Mouse (Mus musculus) lung, embryonic 15.5 days (tissue): Measurements from ENCODE around the gene Ccdc171. TPM values are rescaled to one million over a fixed set of nuclear protein-coding genes. Genes with fewer than 3 reads are reported as not detected.
"Not testable (repeated sequence)": the region's sequence is repeated elsewhere in the genome, so short reads cannot be mapped to it uniquely, and the experiment has no call there.

Experiments used
- ATAC-seq: fragments of 200-750 bp; cut with Nextera tagmentation; 2 replicates; pipeline ENCODE4 v1.8.0; 2017; ENCODE audit warnings: moderate number of reproducible peaks, borderline replicate concordance; ENCODE audit not compliant: low FRiP score, low TSS enrichment; ENCODE audit errors: extremely low read depth
- H3K27ac ChIP-seq: fragments of 300-500 bp; sonication (generic); 2 replicates; pipeline ENCODE4 v1.5.1; 2015; ENCODE audit warnings: moderate library complexity, mild to moderate bottlenecking, inconsistent platforms
- H3K27me3 ChIP-seq: fragments of 300-500 bp; sonication (generic); 2 replicates; pipeline ENCODE4 v1.6.1; 2015; ENCODE audit warnings: inconsistent platforms
- H3K36me3 ChIP-seq: fragments of 300-500 bp; sonication (generic); 2 replicates; pipeline ENCODE4 v1.6.1; 2015; ENCODE audit warnings: inconsistent platforms
- H3K4me1 ChIP-seq: fragments of 300-500 bp; sonication (generic); 2 replicates; pipeline ENCODE4 v1.6.1; 2015; ENCODE audit warnings: inconsistent platforms
- H3K4me2 ChIP-seq: fragments of 300-500 bp; sonication (generic); 2 replicates; pipeline ENCODE4 v1.6.1; 2015; ENCODE audit warnings: inconsistent platforms, mild to moderate bottlenecking, moderate library complexity
- H3K4me3 ChIP-seq: fragments of 300-500 bp; sonication (generic); 2 replicates; pipeline ENCODE4 v1.5.1; 2015; ENCODE audit warnings: mild to moderate bottlenecking, inconsistent platforms
- H3K9ac ChIP-seq: fragments of 300-500 bp; sonication (generic); 2 replicates; pipeline ENCODE4 v1.6.1; 2015; ENCODE audit warnings: inconsistent platforms
- H3K9me3 ChIP-seq: fragments of 300-500 bp; sonication (generic); 2 replicates; pipeline ENCODE4 v1.6.1; 2016; ENCODE audit warnings: inconsistent platforms
- WGBS: fragments of 180-500 bp; shearing (Covaris S2); methylation state at CpG from one replicate; pipeline ENCODE4 v1.1.7; 2015; 5-methylcytosine and 5-hydroxymethylcytosine counted together
- polyA plus RNA-seq: library from polyadenylated mRNA; unstranded; fragments of >200 nt; fragmentation: Nextera tagmentation; extraction: Ambion mirVana; gene quantifications from 2 replicates; pipeline ENCODE4 v1.2.1, GENCODE M21; 2015

The Ccdc171 gene
- polyA plus RNA-seq, 1 experiment from 2014 or later = 3.0 TPM

- Histone ChIP-seq H3K9ac (no peak overlapping the region), H3K4me1 (peaks cover 13% of the 10 kb centered on the region), H3K4me3 (no peak overlapping the region), H3K4me2 (0 out of 2 replicates have a peak overlapping the region, but pooled peaks have one; percentile 84), H3K27ac (no peak overlapping the region), H3K9me3 (no peaks in the 10 kb centered on the region), H3K27me3 (no peaks in the 10 kb centered on the region), H3K36me3 (no peaks in the 10 kb centered on the region)
- ATAC-seq = no peak
- WGBS = 35% methylated on average over 6 of the region's 6 CpGs
Observed at GRCm38 (mm10) chr4:83526988-83527334, 1.6 kb downstream of the Ccdc171 start.

GRCm38 (mm10) chr4:83527921-83528320 is 2.6 kb downstream of the Ccdc171 start:
- no peak for ATAC-seq
- Histone ChIP-seq H3K36me3 (no peaks in the 10 kb centered on the region), H3K9ac (no peak overlapping the region), H3K4me1 (peaks cover 13% of the 10 kb centered on the region), H3K27ac (no peak overlapping the region), H3K27me3 (no peaks in the 10 kb centered on the region), H3K4me2 (no peak overlapping the region), H3K4me3 (no peak overlapping the region), H3K9me3 (no peaks in the 10 kb centered on the region)

GRCm38 (mm10) chr4:83530060-83530459 is 4.7 kb downstream of the Ccdc171 start:
- H3K9me3 ChIP-seq, H3K27ac ChIP-seq, H3K36me3 ChIP-seq, H3K9ac ChIP-seq, H3K4me1 ChIP-seq, H3K4me2 ChIP-seq, H3K4me3 ChIP-seq, ATAC-seq, H3K27me3 ChIP-seq: not testable (repeated sequence)
- 89% methylated on average over 4 of the region's 4 CpGs for WGBS

- no peak overlapping the region for H3K4me3 ChIP-seq
- H3K4me2 ChIP-seq = no peak overlapping the region
- no peaks in the 10 kb centered on the region for H3K36me3 ChIP-seq
- H3K27ac ChIP-seq = no peak overlapping the region
- no peaks in the 10 kb centered on the region for H3K9me3 ChIP-seq
- no peaks in the 10 kb centered on the region for H3K4me1 ChIP-seq
- H3K27me3 ChIP-seq = no peaks in the 10 kb centered on the region
- WGBS = 81% methylated on average over 9 of the region's 9 CpGs
- H3K9ac ChIP-seq = no peak overlapping the region
- ATAC-seq = no peak
Observed at GRCm38 (mm10) chr4:83533168-83533911, 8.0 kb downstream of the Ccdc171 start.

GRCm38 (mm10) chr4:83534024-83534423 is 8.7 kb downstream of the Ccdc171 start:
- no peak for ATAC-seq
- no peaks in the 10 kb centered on the region for H3K27me3 ChIP-seq
- H3K36me3 ChIP-seq = no peaks in the 10 kb centered on the region
- no peak overlapping the region for H3K4me3 ChIP-seq
- H3K9ac ChIP-seq = no peak overlapping the region
- no peaks in the 10 kb centered on the region for H3K4me1 ChIP-seq
- no peak overlapping the region for H3K4me2 ChIP-seq
- H3K27ac ChIP-seq = no peak overlapping the region
- 79% methylated on average over 7 of the region's 7 CpGs for WGBS
- no peaks in the 10 kb centered on the region for H3K9me3 ChIP-seq

GRCm38 (mm10) chr4:83549501-83549900 is 24.2 kb downstream of the Ccdc171 start:
- H3K9me3 ChIP-seq = no peaks in the 10 kb centered on the region
- H3K4me1 ChIP-seq = no peaks in the 10 kb centered on the region; the same call in 1 of the 2 replicates
- WGBS = 37% methylated on average over 18 of the region's 18 CpGs
- ATAC-seq = no peak
- no peaks in the 10 kb centered on the region for H3K27me3 ChIP-seq
- no peak overlapping the region for H3K27ac ChIP-seq
- no peak overlapping the region for H3K4me3 ChIP-seq
- H3K4me2 ChIP-seq = peak overlapping the region; percentile 26
- no peaks in the 10 kb centered on the region for H3K36me3 ChIP-seq
- no peak overlapping the region for H3K9ac ChIP-seq

GRCm38 (mm10) chr4:83567190-83568113 is 42.1 kb downstream of the Ccdc171 start:
- H3K4me3 ChIP-seq = no peak overlapping the region; the same call in 1 of the 2 replicates
- no peaks in the 10 kb centered on the region for H3K36me3 ChIP-seq
- no peaks in the 10 kb centered on the region for H3K9me3 ChIP-seq
- ATAC-seq = no peak
- no peaks in the 10 kb centered on the region; the same call in 1 of the 2 replicates for H3K4me1 ChIP-seq
- no peak overlapping the region for H3K27ac ChIP-seq
- H3K4me2 ChIP-seq = peak overlapping the region; percentile 46
- no peak overlapping the region for H3K9ac ChIP-seq
- H3K27me3 ChIP-seq = no peaks in the 10 kb centered on the region
- 21% methylated on average over 13 of the region's 13 CpGs for WGBS

GRCm38 (mm10) chr4:83568145-83568544 is 42.8 kb downstream of the Ccdc171 start:
- not testable (repeated sequence) for H3K27me3 ChIP-seq, H3K27ac ChIP-seq, ATAC-seq, H3K9ac ChIP-seq, H3K4me1 ChIP-seq, H3K9me3 ChIP-seq, H3K36me3 ChIP-seq
- Histone ChIP-seq H3K4me3 (peak overlapping the region; percentile 12; the same call in 1 of the 2 replicates), H3K4me2 (peak overlapping the region; percentile 46)
- 9% methylated on average over 9 of the region's 9 CpGs for WGBS

GRCm38 (mm10) chr4:83570569-83570968 is 45.2 kb downstream of the Ccdc171 start:
- Histone ChIP-seq H3K27me3 (no peaks in the 10 kb centered on the region), H3K4me3 (no peak overlapping the region), H3K9me3 (no peaks in the 10 kb centered on the region), H3K36me3 (no peaks in the 10 kb centered on the region), H3K4me1 (no peaks in the 10 kb centered on the region; the same call in 1 of the 2 replicates), H3K9ac (no peak overlapping the region), H3K4me2 (no peak overlapping the region), H3K27ac (no peak overlapping the region)
- WGBS = 57% methylated on average over 6 of the region's 6 CpGs
- no peak; the same call in 1 of the 2 replicates for ATAC-seq

- WGBS = 81% methylated on average over 5 of the region's 5 CpGs
Observed at GRCm38 (mm10) chr4:83571033-83571432, 45.7 kb downstream of the Ccdc171 start.

GRCm38 (mm10) chr4:83572521-83572920 is 47.2 kb downstream of the Ccdc171 start:
- no peak overlapping the region for H3K27ac ChIP-seq
- no peak overlapping the region for H3K9ac ChIP-seq
- no peaks in the 10 kb centered on the region for H3K27me3 ChIP-seq
- ATAC-seq = no peak
- H3K4me2 ChIP-seq = no peak overlapping the region
- no peak overlapping the region for H3K4me3 ChIP-seq
- 48% methylated on average over 6 of the region's 6 CpGs for WGBS
- H3K36me3 ChIP-seq = no peaks in the 10 kb centered on the region
- H3K4me1 ChIP-seq = no peaks in the 10 kb centered on the region; the same call in 1 of the 2 replicates
- no peaks in the 10 kb centered on the region for H3K9me3 ChIP-seq

More at GRCm38 (mm10) chr4:83571033-83571432, 45.7 kb downstream of the Ccdc171 start:
- H3K27ac ChIP-seq = no peak overlapping the region
- no peak for ATAC-seq
- no peaks in the 10 kb centered on the region; the same call in 1 of the 2 replicates for H3K4me1 ChIP-seq
- H3K27me3 ChIP-seq = no peaks in the 10 kb centered on the region
- no peak overlapping the region for H3K4me3 ChIP-seq
- no peaks in the 10 kb centered on the region for H3K36me3 ChIP-seq
- H3K9me3 ChIP-seq = no peaks in the 10 kb centered on the region
- no peak overlapping the region for H3K9ac ChIP-seq
- H3K4me2 ChIP-seq = no peak overlapping the region

GRCm38 (mm10) chr4:83576315-83576714 is 51.0 kb downstream of the Ccdc171 start:
- 46% methylated on average over 3 of the region's 3 CpGs for WGBS
- ATAC-seq = no peak
- Histone ChIP-seq H3K27me3 (no peaks in the 10 kb centered on the region), H3K9me3 (no peaks in the 10 kb centered on the region), H3K4me3 (no peak overlapping the region), H3K36me3 (no peaks in the 10 kb centered on the region), H3K9ac (no peak overlapping the region), H3K4me2 (no peak overlapping the region), H3K4me1 (no peaks in the 10 kb centered on the region), H3K27ac (no peak overlapping the region)
